Mouse (Mus musculus) brain, adult 2 months (tissue): ENCODE measurements around the gene Pcbd2.

Source experiments
- DNase-seq: peaks from one replicate; pipeline ENCODE4 v3.0.0; 2011; ENCODE audit warnings: low read depth, low spot score

Gene Pcbd2

DNA sequence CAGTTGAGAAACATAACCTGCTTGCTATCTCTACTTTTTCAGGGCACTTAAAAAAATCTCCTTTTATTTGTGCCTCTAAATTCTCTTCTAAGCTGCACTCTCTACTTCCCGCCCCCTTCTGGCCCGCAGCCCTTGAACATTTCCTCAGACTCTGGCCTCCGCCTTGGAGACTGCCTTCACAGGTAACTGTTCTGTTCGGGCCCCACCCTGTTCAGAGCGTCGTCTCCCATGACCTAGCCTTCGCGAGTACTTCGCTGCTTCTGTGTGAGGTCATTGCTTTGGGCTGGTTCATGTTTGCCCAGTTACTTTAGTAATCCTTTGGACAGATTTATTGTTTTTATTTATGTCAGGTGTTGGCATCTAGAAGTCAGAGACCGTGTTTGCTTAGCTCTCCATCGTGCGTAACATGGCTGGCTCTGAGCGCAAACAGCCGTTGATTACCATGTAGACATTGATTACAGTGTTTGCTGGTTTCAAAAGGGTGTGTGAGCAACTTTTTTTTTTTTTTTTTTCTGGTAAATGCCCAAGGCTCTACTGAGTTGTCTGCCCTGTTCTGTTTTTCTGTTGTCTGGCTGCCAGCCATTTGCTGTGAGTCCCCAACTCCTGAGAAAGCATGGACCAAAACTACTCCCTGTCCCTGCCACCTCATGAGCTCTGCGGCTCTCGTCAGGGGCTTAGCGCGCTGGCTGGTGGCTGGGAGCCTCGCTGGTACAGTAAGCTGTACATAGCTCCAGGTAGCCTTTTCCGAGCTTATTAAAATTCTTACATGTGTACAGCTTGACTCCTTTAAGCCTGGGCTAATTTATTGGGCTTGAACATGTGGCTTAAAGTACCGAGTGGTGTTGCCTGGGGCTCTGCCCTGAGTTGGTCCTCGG is 6.7 kb downstream of the Pcbd2 start:
- no peak for DNase-seq

DNA sequence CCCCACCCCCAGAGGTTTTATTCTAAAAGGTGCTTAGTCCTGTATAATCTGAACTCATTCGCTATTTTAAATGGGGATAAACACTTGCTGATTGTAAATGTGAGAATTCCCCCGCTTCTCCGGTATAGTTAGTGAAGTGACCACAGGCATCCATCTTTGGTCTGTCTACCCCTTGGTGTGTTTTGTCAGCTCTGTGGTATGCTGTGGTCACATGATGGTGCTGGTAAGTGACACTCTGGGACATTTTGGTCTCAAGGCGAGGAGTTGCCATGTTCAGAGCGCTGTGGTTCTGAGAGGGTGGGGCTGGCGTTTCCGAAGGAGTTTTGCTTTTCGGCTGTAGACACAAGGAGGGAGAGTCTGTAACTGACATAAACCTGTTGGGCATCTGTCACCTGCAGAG is 10.7 kb downstream of the Pcbd2 start:
- DNase-seq, result no peak

DNA sequence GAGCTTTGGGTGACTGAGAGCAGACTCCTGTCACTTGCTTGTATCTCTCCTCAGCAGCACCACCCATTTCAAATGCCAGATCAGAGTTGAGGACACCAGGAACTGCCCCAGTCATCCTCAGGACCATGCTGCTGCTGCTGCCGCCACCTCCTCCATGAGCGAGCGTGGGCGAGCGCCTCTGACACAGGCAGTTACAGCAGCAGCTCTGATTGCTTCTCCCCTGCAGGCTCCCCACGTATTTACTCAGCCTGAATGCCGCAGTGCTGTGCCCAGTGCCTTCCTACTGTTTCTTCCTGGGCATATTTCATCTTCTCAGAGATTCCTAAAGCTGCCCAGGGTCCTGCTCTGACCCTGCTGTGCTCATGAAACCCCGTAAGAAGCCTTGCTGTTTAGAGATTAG is 15.1 kb downstream of the Pcbd2 start:
- DNase-seq, result peak; percentile 83

DNA sequence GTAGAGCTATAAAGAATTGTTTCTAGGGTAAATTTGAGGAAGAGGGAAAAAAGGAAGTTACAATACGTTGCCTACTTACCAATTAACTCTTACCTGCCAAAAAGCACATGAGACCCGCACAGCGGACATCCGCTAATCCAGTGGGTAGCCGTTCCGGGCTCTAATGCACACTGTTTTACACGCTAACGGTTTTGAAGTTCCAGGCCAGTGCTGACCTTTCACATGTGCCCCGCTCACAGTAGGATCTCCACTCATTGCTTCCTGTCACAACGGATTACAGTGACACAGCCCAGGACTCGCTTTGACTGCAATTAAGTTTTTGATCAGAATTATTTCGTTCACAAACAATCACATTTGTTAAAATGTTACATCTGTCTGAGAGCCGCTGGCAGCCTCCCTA is 27.2 kb downstream of the Pcbd2 start:
- no peak for DNase-seq

- no peak for DNase-seq
Observed at GRCm38 (mm10) chr13:55756789-55757188, 29.6 kb downstream of the Pcbd2 start.

GRCm38 (mm10) chr13:55757645-55758044 is 30.5 kb downstream of the Pcbd2 start:
- DNase-seq, result peak; percentile 22

DNA sequence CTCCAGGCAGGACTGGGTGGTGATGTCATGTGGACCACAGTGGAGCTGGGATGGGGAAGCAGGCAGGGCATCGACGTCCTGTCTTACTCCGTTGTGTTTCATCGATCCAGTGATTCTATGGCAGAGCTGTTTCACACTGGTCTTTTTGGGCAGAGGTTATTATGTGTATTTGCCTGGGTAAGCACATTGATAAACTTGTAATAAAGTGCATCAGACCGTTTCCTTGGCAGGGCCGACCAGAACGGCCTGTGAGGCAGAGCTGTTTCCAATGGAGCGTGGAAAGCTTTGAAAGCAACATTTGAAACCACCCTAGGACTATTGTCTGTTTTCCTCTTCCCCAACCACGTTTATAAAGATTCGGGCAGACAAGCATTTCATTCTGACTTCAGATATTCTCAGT is 33.4 kb downstream of the Pcbd2 start:
- DNase-seq, result no peak

DNA sequence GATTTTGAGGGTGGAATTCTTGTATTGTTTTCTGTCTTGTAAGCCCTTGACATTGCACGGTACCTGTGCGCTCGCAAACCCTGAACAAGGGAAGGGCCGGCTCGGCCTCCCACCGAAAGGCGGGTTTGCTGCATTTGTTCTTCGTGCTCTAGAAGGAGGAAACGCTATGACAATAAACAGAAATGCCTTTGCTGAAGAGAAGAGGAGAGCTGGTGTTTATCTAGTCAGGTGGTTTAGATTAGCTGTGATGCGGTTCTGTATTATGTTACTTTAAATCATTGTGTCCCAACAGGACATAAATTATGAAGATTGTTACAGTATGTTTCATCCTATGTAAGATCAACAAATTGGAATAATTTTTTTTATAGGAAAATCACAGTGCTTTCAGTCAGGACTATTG is 34.3 kb downstream of the Pcbd2 start:
- no peak for DNase-seq

- no peak for DNase-seq
Observed at GRCm38 (mm10) chr13:55774352-55774751, 47.2 kb downstream of the Pcbd2 start.

GRCm38 (mm10) chr13:55775056-55775455 is 47.9 kb downstream of the Pcbd2 start:
- no peak for DNase-seq

- no peak for DNase-seq
Observed at GRCm38 (mm10) chr13:55784268-55784667, 57.1 kb downstream of the Pcbd2 start, which contains the start of gene Catsper3. Gene Catsper3, plus strand, starts transcription at chr13:55784568.

- no peak for DNase-seq
Observed at GRCm38 (mm10) chr13:55786120-55786519, 59.0 kb downstream of the Pcbd2 start.

DNA sequence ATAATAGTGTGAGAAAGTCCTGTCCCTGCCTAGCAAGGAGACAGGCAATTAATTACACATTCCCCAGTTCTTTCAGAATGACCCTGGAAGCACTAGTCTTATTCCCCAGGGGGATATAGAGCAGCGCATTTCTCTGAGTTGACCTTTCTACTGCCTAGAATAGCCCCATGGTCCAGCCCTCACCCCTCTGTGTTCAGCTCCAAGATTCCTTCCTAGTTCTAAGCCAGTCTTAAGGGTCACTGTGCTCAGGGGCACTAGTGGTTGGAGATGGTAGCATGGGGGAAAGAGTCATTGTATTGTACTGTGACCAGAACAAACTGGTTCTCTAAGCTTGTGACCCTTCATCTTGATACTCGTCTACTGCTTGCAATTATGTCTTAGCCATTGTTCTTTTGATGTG is 74.1 kb downstream of the Pcbd2 start:
- no peak for DNase-seq

GRCm38 (mm10) chr13:55803973-55804372 is 76.8 kb downstream of the Pcbd2 start:
- no peak for DNase-seq

DNA sequence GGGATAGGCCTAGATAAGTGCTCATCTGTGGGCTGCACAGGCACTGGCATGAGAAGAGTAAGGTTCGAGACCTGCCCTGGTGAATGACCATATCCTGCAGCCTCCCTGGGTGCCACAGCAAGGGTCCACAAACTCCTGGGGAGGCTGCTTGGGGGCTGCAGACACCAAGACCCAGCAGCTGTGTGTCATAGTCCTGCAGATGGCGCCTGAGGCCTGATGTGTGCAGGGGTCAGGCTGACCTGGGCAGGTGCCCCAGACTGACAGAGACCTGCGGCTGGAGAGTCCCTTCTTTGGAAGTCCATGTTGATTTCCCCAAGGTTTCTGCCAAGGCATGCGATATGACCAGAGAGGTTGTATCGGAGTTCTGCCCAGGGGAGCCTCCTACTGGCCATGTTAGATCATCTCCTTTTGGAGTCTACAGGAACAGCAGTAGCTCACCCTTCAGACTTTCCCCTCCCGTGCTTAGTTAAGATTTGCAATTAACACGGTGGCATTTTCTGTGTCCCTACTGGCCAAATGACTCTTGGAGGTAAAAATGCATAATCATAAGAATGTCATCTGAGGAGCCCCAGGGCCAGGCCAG is 82.0 kb downstream of the Pcbd2 start:
- no peak for DNase-seq

- no peak for DNase-seq
Observed at GRCm38 (mm10) chr13:55809707-55810106, 82.5 kb downstream of the Pcbd2 start.

DNA sequence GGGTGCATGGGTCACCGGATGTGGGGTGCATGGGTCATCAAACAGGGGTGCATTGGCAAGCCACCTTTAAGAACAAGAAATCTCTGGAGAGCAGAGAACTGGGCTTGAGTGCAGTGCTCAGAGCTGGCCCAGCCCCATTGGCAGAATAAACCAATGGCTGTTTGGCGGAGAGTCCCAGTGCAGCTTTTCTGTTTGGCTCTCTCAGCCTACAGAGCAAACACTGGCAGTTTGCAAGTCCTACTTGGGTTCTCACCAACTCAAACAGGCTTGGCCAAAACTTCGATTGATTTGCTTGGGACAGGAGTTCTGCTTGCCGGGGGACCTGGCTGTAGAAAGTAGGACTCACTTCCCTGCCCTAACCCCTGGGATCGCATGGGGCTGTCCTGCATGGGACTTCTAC is 83.8 kb downstream of the Pcbd2 start:
- DNase-seq, result no peak

DNA sequence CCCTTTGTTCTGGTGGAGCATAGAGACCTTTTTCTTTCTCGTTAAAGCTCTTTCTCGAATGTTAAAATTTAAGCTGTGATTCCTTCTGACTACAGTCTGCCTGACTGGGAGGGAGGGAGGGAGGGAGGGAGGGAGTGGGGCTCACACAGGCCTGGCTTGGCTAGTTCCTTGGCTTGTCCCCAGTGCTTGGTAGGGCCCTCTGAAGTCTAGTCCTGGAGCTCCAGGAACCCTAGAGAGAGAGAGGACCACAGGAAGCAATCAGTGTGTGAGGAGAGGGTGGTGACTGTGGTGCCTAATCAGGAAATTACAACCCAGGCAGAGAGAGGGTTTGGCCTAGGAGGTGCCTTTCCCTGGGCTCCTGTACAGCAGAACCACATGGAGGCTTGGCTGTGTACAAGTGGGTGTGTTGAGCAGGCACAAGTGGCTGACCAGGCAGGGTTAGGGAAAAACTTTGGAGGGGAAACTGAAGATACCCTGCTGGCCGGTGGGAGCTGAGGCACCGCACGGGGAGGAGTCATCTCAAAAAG is 86.4 kb downstream of the Pcbd2 start:
- DNase-seq, result no peak

GRCm38 (mm10) chr13:55814834-55815233 is 87.7 kb downstream of the Pcbd2 start:
- DNase-seq, result no peak

- DNase-seq, result no peak
Observed at GRCm38 (mm10) chr13:55822499-55822898, 95.3 kb downstream of the Pcbd2 start.

DNA sequence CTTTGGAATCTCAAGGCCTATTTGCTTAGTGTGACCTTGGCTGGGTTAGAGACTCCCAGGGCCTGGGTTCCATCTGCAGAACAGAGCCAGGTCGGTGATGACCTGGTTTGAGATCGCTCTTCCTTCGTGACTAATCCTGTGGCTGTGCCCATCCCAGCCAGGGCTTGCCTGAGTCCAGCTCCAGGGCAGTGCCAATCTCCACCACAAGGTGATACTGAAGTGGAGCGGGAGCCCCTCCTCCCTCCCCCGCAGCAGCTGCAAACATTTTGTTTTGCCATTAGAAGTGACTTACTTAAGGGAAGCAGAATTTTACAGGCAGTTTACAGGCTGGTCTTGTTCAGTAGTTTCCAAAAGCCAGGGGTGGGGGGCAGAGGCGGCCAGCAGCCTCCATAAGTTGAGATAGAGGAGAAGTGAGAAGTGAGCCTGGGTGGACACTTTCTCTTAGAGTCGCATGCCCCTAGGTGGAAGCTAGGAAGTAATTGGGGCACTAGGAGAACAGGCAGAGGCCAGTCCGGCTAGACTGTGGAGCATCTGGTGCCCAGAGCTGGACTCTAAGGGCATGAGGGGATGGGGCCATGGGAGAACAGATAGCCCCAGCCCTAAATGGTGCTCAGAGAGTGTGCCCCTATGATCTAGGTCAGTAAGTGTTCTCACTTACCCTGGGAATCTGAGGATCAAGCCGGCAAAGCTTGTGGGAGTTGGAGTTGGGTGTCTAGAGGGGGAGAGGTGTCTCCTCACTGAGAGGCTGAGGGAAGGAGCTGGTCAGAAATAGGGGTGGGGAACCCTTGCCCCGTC is 97.2 kb downstream of the Pcbd2 start:
- no peak for DNase-seq

- DNase-seq, result no peak
Observed at GRCm38 (mm10) chr13:55825245-55825681, 98.1 kb downstream of the Pcbd2 start.
